8 mouse cellular contexts compared by ENCODE assay signal in genomic region chr8:113634670-113635591, GRCm38 (mm10). TPM values are rescaled to one million over a fixed set of nuclear protein-coding genes. Genes with fewer than 3 reads are reported as not detected.
DNase-seq lines count a peak whose midpoint lies in the region; ATAC-seq lines count a peak whose summit lies in the region.

Mon1b (plus strand) TSS chr8:113635587.

- intact Hi-C loops in gastrocnemius, postnatal 14 days (cut with DNase I; ENCODE audit: low total_unique reads), result no loop called here
- intact Hi-C loops in left cerebral cortex, postnatal 10 days (cut with DNase I), result loop anchor here (5.0 kb wide), 1 partner anchor 1573 kb away; no protein-coding TSS in a partner anchor

- ATAC-seq in inflammation-experienced regulatory T-cells, adult 6 months, result peak; percentile 87
- peak; percentile 88 for ATAC-seq in megakaryocyte-erythroid progenitor cell, adult 5-6 weeks (replicated peaks; ENCODE audit: low FRiP score, low TSS enrichment, poor library complexity, severe bottlenecking)

- DNase-seq in adrenal gland, adult (ENCODE audit: inconsistent age in 2 of 2, low spot score in 1 of 2), result peak; percentile 99 to 100
- DNase-seq in embryo, embryonic 10.5 days (ENCODE audit: low spot score), result peak; percentile 99
- DNase-seq in gastrocnemius, postnatal 14 days, result peak; percentile 94
- DNase-seq in left cerebral cortex, postnatal 10 days (ENCODE audit: extremely low spot score in 1 of 2, low spot score in 2 of 2), result peak; percentile 96 to 98
- DNase-seq in right cerebral cortex, postnatal 25 days, result peak; percentile 98
- DNase-seq in urinary bladder, postnatal 4 days (ENCODE audit: low spot score in 2 of 2), result peak; percentile 95 to 96

RNA-seq across cellular contexts. Expression of gene Mon1b, which starts in this region (rescaled TPM):
- total RNA-seq in gastrocnemius, postnatal 14 days (2021), result 1 to 10 TPM; 3.1 to 3.5 TPM
- polyA plus RNA-seq in inflammation-experienced regulatory T-cells, adult 6 months (2017; shearing (Covaris generic)), result 10 to 100 TPM; 11.5 to 18.2 (median 13.1) TPM
- total RNA-seq in left cerebral cortex, postnatal 10 days (2021), result 10 to 100 TPM; 17.6 to 19.8 TPM
- 14.2 and 17.0 TPM in 2 replicates for total RNA-seq in megakaryocyte-erythroid progenitor cell, adult 5-6 weeks (2014; fragmentation: Nextera tagmentation)
- 12.2 and 18.0 TPM in 2 replicates for total RNA-seq in megakaryocyte-erythroid progenitor cell, adult 5-6 weeks (2017)

Comparison
In these comparisons a context has a peak if more than half of its experiments do, and no peak if none do; other contexts are left out.
1. Peak in every context shown above with its lines: DNase-seq and ATAC-seq.